Mouse (Mus musculus) erythroblast, embryonic 14.5 days (primary cell): ENCODE measurements around the gene Pilrb1.

Experiments
- GATA1 ChIP-seq: IDR thresholded peaks from 2 replicates; pipeline ENCODE4 v1.6.1; 2012; ENCODE audit warnings: low read length, inconsistent platforms, mixed read lengths
- TAL1 ChIP-seq: IDR thresholded peaks from 3 replicates; pipeline ENCODE4 v1.6.1; 2012; ENCODE audit warnings: low read length, inconsistent platforms, mixed read lengths

- TF ChIP-seq GATA1 (no peak), TAL1 (no peak)
These were observed 28.0 kb upstream of the Pilrb1 start for GRCm38 (mm10) chr5:137885894-137886293.
